Mouse (Mus musculus) CH12.LX (cell line): Measurements from ENCODE around the gene Zswim5. TPM values are rescaled to one million over a fixed set of nuclear protein-coding genes. Genes with fewer than 3 reads are reported as not detected.

Experiments used
- DNase-seq: peaks from one replicate; pipeline ENCODE4 v3.0.0-alpha.2; 2013; ENCODE audit errors: extremely low read depth
- H3K27ac ChIP-seq: 2 replicates; pipeline ENCODE4 v1.5.1; 2012; ENCODE audit warnings: low read depth, mild to moderate bottlenecking, control low read depth, moderate library complexity; ENCODE audit not compliant: insufficient read depth
- H3K27me3 ChIP-seq: replicated peaks from 2 replicates; pipeline ENCODE3; 2012; ENCODE audit warnings: inconsistent platforms
- H3K36me3 ChIP-seq, 2 experiments: replicated peaks in 1 of 2; 2 replicates each; pipeline versions ENCODE3 to v1.6.1; 2012; ENCODE audit warnings: inconsistent platforms in 1 of 2, low read length in 1 of 2, mild to moderate bottlenecking in 1 of 2, mixed read lengths in 1 of 2, moderate library complexity in 1 of 2; ENCODE audit not compliant: control insufficient read depth in 1 of 2, insufficient read depth in 1 of 2
- H3K4me1 ChIP-seq, 2 experiments: 2 replicates each; pipeline ENCODE4 v1.6.1; 2012; ENCODE audit warnings: inconsistent platforms in 1 of 2, moderate library complexity in 1 of 2; ENCODE audit not compliant: insufficient read depth in 2 of 2, control insufficient read depth in 1 of 2
- H3K4me2 ChIP-seq: 2 replicates; pipeline ENCODE4 v1.6.1; 2012; ENCODE audit warnings: low read depth, mild to moderate bottlenecking, control low read depth; ENCODE audit not compliant: poor library complexity, insufficient read depth, severe bottlenecking
- H3K4me3 ChIP-seq, 3 experiments: fragments of 150-350 bp in 1 of 3; sonication (generic) in 1 of 3; replicated peaks in 1 of 3; 2 replicates each; pipeline versions ENCODE3 to v1.5.1; 2011 to 2012; ENCODE audit warnings: low read depth in 2 of 3, low read length in 2 of 3, mild to moderate bottlenecking in 2 of 3, moderate library complexity in 2 of 3, control low read depth in 1 of 3, improper control_type of control experiment in 1 of 3, inconsistent platforms in 1 of 3, mixed read lengths in 1 of 3; ENCODE audit not compliant: poor library complexity in 1 of 3
- H3K79me2 ChIP-seq: replicated peaks from 2 replicates; pipeline ENCODE4 v1.6.1; 2012; ENCODE audit warnings: mild to moderate bottlenecking, moderate library complexity; ENCODE audit not compliant: control insufficient read depth, poor library complexity, insufficient read depth, severe bottlenecking; ENCODE audit errors: extremely low read depth
- H3K9ac ChIP-seq: 2 replicates; pipeline ENCODE4 v1.6.1; 2012; ENCODE audit warnings: low read depth, mild to moderate bottlenecking, control low read depth, moderate library complexity; ENCODE audit not compliant: insufficient read depth
- H3K9me3 ChIP-seq: replicated peaks from 2 replicates; pipeline ENCODE3; 2012; ENCODE audit warnings: low read length, inconsistent platforms, mixed read lengths
- BHLHE40 ChIP-seq: IDR thresholded peaks from 2 replicates; pipeline ENCODE4 v1.6.1; 2011; ENCODE audit warnings: mild to moderate bottlenecking, low read depth, low read length, improper control_type of control experiment
- E2F4 ChIP-seq: IDR thresholded peaks from 2 replicates; pipeline ENCODE4 v1.6.1; 2011; ENCODE audit warnings: low read depth, low read length, improper control_type of control experiment; ENCODE audit not compliant: insufficient replicate concordance
- GABPA ChIP-seq: IDR thresholded peaks from 2 replicates; pipeline ENCODE4 v1.6.1; 2012; ENCODE audit warnings: low read depth, low read length, improper control_type of control experiment, inconsistent platforms; ENCODE audit not compliant: insufficient replicate concordance
- HCFC1 ChIP-seq: IDR thresholded peaks from 2 replicates; pipeline ENCODE4 v1.6.1; 2012; ENCODE audit warnings: low read depth, mild to moderate bottlenecking, inconsistent platforms, low read length, improper control_type of control experiment
- IRF4 ChIP-seq: IDR thresholded peaks from 2 replicates; pipeline ENCODE4 v1.6.1; 2014; ENCODE audit warnings: low read depth, mild to moderate bottlenecking, inconsistent platforms, low read length, improper control_type of control experiment
- JUN ChIP-seq: IDR thresholded peaks from 2 replicates; pipeline ENCODE4 v1.6.1; 2011; ENCODE audit warnings: low read depth, mild to moderate bottlenecking, low read length, improper control_type of control experiment, moderate library complexity; ENCODE audit not compliant: insufficient read depth
- KAT2A ChIP-seq: IDR thresholded peaks from 2 replicates; pipeline ENCODE4 v1.6.1; 2012; ENCODE audit warnings: low read length, improper control_type of control experiment, inconsistent platforms; ENCODE audit not compliant: insufficient replicate concordance
- MAZ ChIP-seq: IDR thresholded peaks from 2 replicates; pipeline ENCODE4 v1.6.1; 2012; ENCODE audit warnings: low read depth, mild to moderate bottlenecking, inconsistent platforms, low read length, improper control_type of control experiment, moderate library complexity
- MEF2A ChIP-seq: IDR thresholded peaks from 2 replicates; pipeline ENCODE4 v1.6.1; 2014; ENCODE audit warnings: low read depth, mild to moderate bottlenecking, inconsistent platforms, low read length, improper control_type of control experiment, borderline replicate concordance
- MXI1 ChIP-seq: IDR thresholded peaks from 2 replicates; pipeline ENCODE4 v1.6.1; 2011; ENCODE audit warnings: mild to moderate bottlenecking, low read depth, low read length, improper control_type of control experiment
- MYC ChIP-seq: IDR thresholded peaks from 2 replicates; pipeline ENCODE4 v1.6.1; 2011; ENCODE audit warnings: low read depth, mild to moderate bottlenecking, improper control_type of control experiment, low read length
- NELFE ChIP-seq: IDR thresholded peaks from 2 replicates; pipeline ENCODE4 v1.6.1; 2011; ENCODE audit warnings: low read depth, low read length, improper control_type of control experiment
- NRF1 ChIP-seq: IDR thresholded peaks from 2 replicates; pipeline ENCODE4 v1.6.1; 2014; ENCODE audit warnings: low read depth, mild to moderate bottlenecking, inconsistent platforms, low read length, improper control_type of control experiment, moderate library complexity
- POLR2A ChIP-seq: IDR thresholded peaks from 2 replicates; pipeline ENCODE4 v1.6.1; 2011; ENCODE audit warnings: low read depth, mild to moderate bottlenecking, improper control_type of control experiment, low read length
- POLR2AphosphoS2 ChIP-seq: IDR thresholded peaks from 2 replicates; pipeline ENCODE4 v1.6.1; 2011; ENCODE audit warnings: low read depth, low read length, improper control_type of control experiment
- RAD21 ChIP-seq: IDR thresholded peaks from 2 replicates; pipeline ENCODE4 v1.6.1; 2011; ENCODE audit warnings: low read depth, mild to moderate bottlenecking, low read length, improper control_type of control experiment, moderate library complexity
- SIN3A ChIP-seq: IDR thresholded peaks from 2 replicates; pipeline ENCODE4 v1.6.1; 2012; ENCODE audit warnings: low read length, improper control_type of control experiment, inconsistent platforms
- TBP ChIP-seq: conservative IDR thresholded peaks from 2 replicates; pipeline ENCODE4 v1.6.1; 2011; ENCODE audit warnings: low read depth, low read length, improper control_type of control experiment
- TCF12 ChIP-seq: IDR thresholded peaks from 2 replicates; pipeline ENCODE4 v1.6.1; 2014; ENCODE audit warnings: low read depth, mild to moderate bottlenecking, inconsistent platforms, low read length, improper control_type of control experiment
- USF1 ChIP-seq: IDR thresholded peaks from 2 replicates; pipeline ENCODE4 v1.6.1; 2014; ENCODE audit warnings: low read depth, mild to moderate bottlenecking, inconsistent platforms, low read length, improper control_type of control experiment
- USF2 ChIP-seq: conservative IDR thresholded peaks from 2 replicates; pipeline ENCODE4 v1.6.1; 2011; ENCODE audit warnings: low read depth, low read length, improper control_type of control experiment
- ZC3H11A ChIP-seq: IDR thresholded peaks from 2 replicates; pipeline ENCODE4 v1.6.1; 2012; ENCODE audit warnings: low read depth, mild to moderate bottlenecking, inconsistent platforms, low read length, improper control_type of control experiment
- ZMIZ1 ChIP-seq: IDR thresholded peaks from 2 replicates; pipeline ENCODE4 v1.6.1; 2012; ENCODE audit warnings: low read depth, mild to moderate bottlenecking, inconsistent platforms, low read length, improper control_type of control experiment
- ZNF384 ChIP-seq: IDR thresholded peaks from 2 replicates; pipeline ENCODE4 v1.6.1; 2012; ENCODE audit warnings: low read depth, low read length, improper control_type of control experiment, inconsistent platforms
- dilution Hi-C: fragments of 300-500 bp; cut with MboI; formaldehyde crosslinking; loops from 2 replicates; pipeline ENCODE4 v1.14.3; 2020; ENCODE audit warnings: low sequenced_read_pairs; ENCODE audit not compliant: extremely low pct_unique_long_range_greater_than_20kb, extremely low pct_ligation_motif_present
- in situ Hi-C: fragments of 300-500 bp; cut with MboI; formaldehyde crosslinking; loops from 3 replicates; pipeline ENCODE4 v1.14.3; 2019; ENCODE audit warnings: low sequenced_read_pairs, low pct_ligation_motif_present, low pct_unique_long_range_greater_than_20kb, mixed read lengths
- polyA plus RNA-seq: library from polyadenylated mRNA; unstranded; fragments of >175 nt; gene quantifications from 2 replicates; pipeline ENCODE4 v1.2.1, GENCODE M21; 2012; ENCODE audit warnings: low read depth; ENCODE audit not compliant: insufficient read length
- total RNA-seq, 2 experiments: library from RNA; depleted of rRNA; stranded (reverse); fragments of 300-350 nt in 1 of 2; fragments of >200 nt in 1 of 2; gene quantifications; 2 replicates each; pipeline ENCODE4 v1.2.3; 2012 to 2014

The Zswim5 gene
- total and polyA plus RNA-seq, 3 experiments: 1.1 to 1.2 (median 1.2) TPM

GRCm38 (mm10) chr4:116840841-116841240, 36.3 kb upstream of the Zswim5 start:
- TF ChIP-seq MAZ: no peak
- no peak for TF ChIP-seq JUN
- TF ChIP-seq POLR2A: no peak
- no peak for TF ChIP-seq USF1
- TF ChIP-seq ZNF384: no peak
- no peak for TF ChIP-seq TCF12
- TF ChIP-seq BHLHE40: no peak
- no peak for TF ChIP-seq HCFC1
- DNase-seq: no peak
- in situ Hi-C loops: no loop called here

DNA sequence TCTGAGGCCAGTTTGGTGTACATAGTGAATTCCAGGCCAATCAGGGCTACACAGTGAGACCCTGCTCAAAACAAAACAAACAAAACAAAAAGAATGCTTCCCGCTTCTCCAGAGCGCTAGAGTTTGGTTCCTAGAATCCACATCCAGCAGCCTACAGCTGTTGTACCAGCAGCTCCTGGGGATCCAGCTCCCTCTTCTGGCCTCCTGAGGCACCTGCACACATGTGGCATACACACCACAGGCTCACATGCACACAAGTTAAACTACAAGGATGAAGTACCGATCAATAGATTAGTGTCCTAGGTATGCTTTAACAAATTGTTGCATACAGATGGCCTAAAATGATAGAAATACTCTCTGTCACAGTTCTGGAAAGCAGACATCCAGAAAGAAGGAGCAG, 32.9 kb upstream of the Zswim5 start:
- TF ChIP-seq RAD21: no peak
- no peak for TF ChIP-seq E2F4
- no peak for TF ChIP-seq NRF1
- TF ChIP-seq MXI1: no peak
- TF ChIP-seq POLR2A: no peak
- no peak for TF ChIP-seq MAZ
- TF ChIP-seq ZMIZ1: no peak
- no peak for TF ChIP-seq MEF2A
- no peak for TF ChIP-seq KAT2A
- no peak for TF ChIP-seq IRF4
- no peak for TF ChIP-seq HCFC1
- TF ChIP-seq SIN3A: no peak
- no peak for TF ChIP-seq MYC
- no peak for TF ChIP-seq USF2
- no peak for TF ChIP-seq GABPA
- TF ChIP-seq ZC3H11A: no peak
- TF ChIP-seq POLR2AphosphoS2: no peak
- TF ChIP-seq NELFE: no peak
- no peak for TF ChIP-seq TBP
- TF ChIP-seq, all 38 proteins: peak for 0
- no peak overlapping the region for H3K4me3 ChIP-seq
- dilution Hi-C loops: no loop called here

More at GRCm38 (mm10) chr4:116840841-116841240, 36.3 kb upstream of the Zswim5 start:
- Histone ChIP-seq H3K9ac (no peak overlapping the region), H3K9me3 (peaks cover 4% of the 10 kb centered on the region), H3K36me3 (no peaks in the 10 kb centered on the region), H3K27me3 (no peaks in the 10 kb centered on the region), H3K4me2 (no peak overlapping the region), H3K4me3 (no peak overlapping the region), H3K79me2 (no peaks in the 10 kb centered on the region), H3K4me1 (no peaks in the 10 kb centered on the region), H3K27ac (no peak overlapping the region)
- dilution Hi-C loops: no loop called here

More for the DNA sequence above, 32.9 kb upstream of the Zswim5 start:
- Histone ChIP-seq H3K4me2 (no peak overlapping the region), H3K79me2 (no peaks in the 10 kb centered on the region), H3K27ac (no peak overlapping the region), H3K36me3 (no peaks in the 10 kb centered on the region), H3K9ac (no peak overlapping the region), H3K27me3 (peaks cover 2% of the 10 kb centered on the region), H3K4me1 (no peaks in the 10 kb centered on the region), H3K9me3 (peaks cover 4% of the 10 kb centered on the region)
- in situ Hi-C loops: no loop called here
- no peak for DNase-seq
